Mouse (Mus musculus) heart, embryonic 13.5 days (tissue): ENCODE measurements at regions not wholly inside any gene's neighbourhood (a gene's known extent, or its start where the extent isn't known, plus 50 kb on each side); places are given as distances from the start of the nearest gene placed in this dataset.

Experiments
- ATAC-seq: fragments of 200-750 bp; cut with Nextera tagmentation; 2 replicates; pipeline ENCODE4 v1.8.0; 2017; ENCODE audit warnings: moderate TSS enrichment; ENCODE audit not compliant: insufficient number of reproducible peaks, low FRiP score, low TSS enrichment; ENCODE audit errors: extremely low read depth
- H3K27ac ChIP-seq: fragments of 300-500 bp; sonication (generic); replicated peaks from 2 replicates; pipeline ENCODE4 v1.5.1; 2015; ENCODE audit warnings: moderate library complexity, mild to moderate bottlenecking, inconsistent platforms
- H3K27me3 ChIP-seq: fragments of 300-500 bp; sonication (generic); replicated peaks from 2 replicates; pipeline ENCODE4 v1.6.1; 2015; ENCODE audit warnings: mild to moderate bottlenecking, inconsistent platforms
- H3K36me3 ChIP-seq: fragments of 300-500 bp; sonication (generic); 2 replicates; pipeline ENCODE4 v1.6.1; 2015; ENCODE audit warnings: mild to moderate bottlenecking, inconsistent platforms
- H3K4me1 ChIP-seq: fragments of 300-500 bp; sonication (generic); 2 replicates; pipeline ENCODE4 v1.6.1; 2015; ENCODE audit warnings: inconsistent platforms
- H3K4me2 ChIP-seq: fragments of 300-500 bp; sonication (generic); 2 replicates; pipeline ENCODE4 v1.6.1; 2015; ENCODE audit warnings: inconsistent platforms, mild to moderate bottlenecking, moderate library complexity
- H3K4me3 ChIP-seq: fragments of 300-500 bp; sonication (generic); 2 replicates; pipeline ENCODE4 v1.5.1; 2015; ENCODE audit warnings: moderate library complexity, mild to moderate bottlenecking, inconsistent platforms
- H3K9ac ChIP-seq: fragments of 300-500 bp; sonication (generic); 2 replicates; pipeline ENCODE4 v1.6.1; 2015; ENCODE audit warnings: inconsistent platforms, mild to moderate bottlenecking, moderate library complexity
- H3K9me3 ChIP-seq: fragments of 300-500 bp; sonication (generic); 2 replicates; pipeline ENCODE4 v1.6.1; 2016; ENCODE audit warnings: inconsistent platforms
- WGBS: fragments of 180-500 bp; shearing (Covaris S2); methylation state at CpG from one replicate; pipeline ENCODE4 v1.1.7; 2015; ENCODE audit warnings: mixed read lengths; 5-methylcytosine and 5-hydroxymethylcytosine counted together

DNA sequence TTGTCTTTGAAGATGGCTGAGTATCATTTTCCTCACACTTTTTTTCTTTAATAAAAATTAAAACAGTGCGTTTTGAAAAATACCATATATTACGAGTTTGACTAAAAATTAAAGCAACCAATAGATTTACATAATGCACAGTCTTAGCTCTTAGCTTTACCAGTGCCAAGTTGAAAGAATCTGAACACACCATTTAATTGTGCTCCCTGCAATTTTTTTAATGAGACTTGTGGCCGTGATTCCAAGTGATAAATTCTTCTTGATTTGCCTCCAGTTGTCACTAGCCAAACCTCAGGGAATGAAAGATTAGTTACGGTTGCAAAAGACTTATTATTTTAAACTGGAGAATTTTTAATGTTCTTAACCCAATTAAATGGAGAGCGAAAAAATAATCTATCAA lies 127.5 kb upstream of the Rnf219 start:
- no peaks in the 10 kb centered on the region for H3K27me3 ChIP-seq
- H3K4me3 ChIP-seq: no peak overlapping the region
- 81% methylated on average over 5 of the region's 5 CpGs for WGBS
- H3K4me2 ChIP-seq: no peak overlapping the region
- no peak for ATAC-seq
- no peak overlapping the region for H3K9ac ChIP-seq
- no peaks in the 10 kb centered on the region for H3K9me3 ChIP-seq
- H3K27ac ChIP-seq: no peak overlapping the region
- no peaks in the 10 kb centered on the region for H3K4me1 ChIP-seq
- no peaks in the 10 kb centered on the region for H3K36me3 ChIP-seq

DNA sequence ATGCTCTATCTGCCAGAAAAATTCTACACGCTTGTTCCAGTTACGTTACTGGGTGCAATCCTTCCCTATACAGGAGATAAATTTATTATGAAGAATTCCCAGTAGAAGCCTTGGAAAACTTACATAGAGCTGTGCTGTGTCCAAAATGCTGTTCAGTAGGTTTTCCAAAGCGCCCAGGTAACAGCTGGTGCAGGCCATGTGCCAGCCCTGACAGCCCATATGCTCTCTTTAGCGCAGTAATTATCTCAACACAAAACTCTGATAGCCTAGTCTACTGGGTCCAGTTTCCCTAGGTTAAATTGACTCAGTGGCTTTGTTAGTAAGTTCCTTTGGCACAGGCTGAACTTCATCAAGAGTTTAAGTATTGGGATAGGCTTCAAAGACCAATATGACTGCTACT lies 122.2 kb upstream of the Rnf219 start:
- H3K9ac ChIP-seq: no peak overlapping the region
- H3K27ac ChIP-seq: no peak overlapping the region
- H3K4me1 ChIP-seq: no peaks in the 10 kb centered on the region
- no peaks in the 10 kb centered on the region for H3K9me3 ChIP-seq
- 82% methylated on average over 4 of the region's 4 CpGs for WGBS
- no peaks in the 10 kb centered on the region for H3K36me3 ChIP-seq
- no peak overlapping the region for H3K4me2 ChIP-seq
- H3K4me3 ChIP-seq: no peak overlapping the region
- H3K27me3 ChIP-seq: no peaks in the 10 kb centered on the region
- no peak for ATAC-seq

DNA sequence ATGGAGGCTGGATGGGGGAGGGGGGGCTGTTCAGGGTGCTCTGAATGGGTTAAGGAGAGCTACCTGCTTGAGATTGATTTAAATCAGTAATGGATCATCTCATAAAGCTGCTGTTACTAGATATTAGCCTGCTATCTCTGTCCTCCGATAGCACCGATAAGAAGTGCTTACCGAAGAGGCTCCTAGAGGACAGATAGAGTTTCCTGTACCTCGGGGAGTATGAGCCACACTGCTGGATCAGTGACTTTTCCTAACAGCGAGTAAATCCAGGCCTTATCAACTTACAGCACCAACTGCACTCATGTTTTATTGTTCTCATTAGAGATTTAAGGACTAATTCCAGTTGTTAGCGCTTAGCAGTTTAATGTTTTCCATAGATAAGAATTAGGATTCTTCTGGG lies 120.3 kb upstream of the Rnf219 start:
- Histone ChIP-seq H3K27ac (no peak overlapping the region), H3K4me2 (no peak overlapping the region), H3K4me1 (no peaks in the 10 kb centered on the region), H3K36me3 (no peaks in the 10 kb centered on the region), H3K9ac (no peak overlapping the region), H3K27me3 (no peaks in the 10 kb centered on the region), H3K4me3 (no peak overlapping the region), H3K9me3 (no peaks in the 10 kb centered on the region)
- WGBS: 33% methylated on average over 6 of the region's 6 CpGs
- no peak for ATAC-seq

DNA sequence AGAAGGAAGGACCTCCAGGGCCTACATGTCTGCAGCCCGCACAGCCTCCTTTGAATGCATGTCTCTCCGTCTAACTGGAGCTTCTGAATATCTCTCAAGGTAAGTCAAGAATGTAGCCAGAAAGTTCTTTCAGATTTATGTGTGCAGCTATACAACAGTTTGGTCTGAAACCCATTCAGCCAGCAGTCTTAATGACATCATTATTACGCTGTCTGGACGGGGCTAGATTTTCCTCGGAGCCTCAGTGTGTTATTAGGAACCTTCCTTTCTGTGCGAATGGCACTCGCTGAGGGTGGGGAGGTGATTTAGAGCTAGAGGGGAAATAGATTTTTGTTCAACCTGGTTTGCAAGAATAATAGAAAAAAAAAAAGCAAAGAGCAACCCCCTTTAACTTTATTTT lies 116.9 kb upstream of the Rnf219 start:
- no peak overlapping the region for H3K4me3 ChIP-seq
- no peaks in the 10 kb centered on the region for H3K27me3 ChIP-seq
- no peak overlapping the region for H3K9ac ChIP-seq
- no peaks in the 10 kb centered on the region for H3K36me3 ChIP-seq
- no peak overlapping the region for H3K4me2 ChIP-seq
- 75% methylated on average over 7 of the region's 7 CpGs for WGBS
- H3K27ac ChIP-seq: no peak overlapping the region
- H3K9me3 ChIP-seq: no peaks in the 10 kb centered on the region
- no peaks in the 10 kb centered on the region for H3K4me1 ChIP-seq
- ATAC-seq: no peak

DNA sequence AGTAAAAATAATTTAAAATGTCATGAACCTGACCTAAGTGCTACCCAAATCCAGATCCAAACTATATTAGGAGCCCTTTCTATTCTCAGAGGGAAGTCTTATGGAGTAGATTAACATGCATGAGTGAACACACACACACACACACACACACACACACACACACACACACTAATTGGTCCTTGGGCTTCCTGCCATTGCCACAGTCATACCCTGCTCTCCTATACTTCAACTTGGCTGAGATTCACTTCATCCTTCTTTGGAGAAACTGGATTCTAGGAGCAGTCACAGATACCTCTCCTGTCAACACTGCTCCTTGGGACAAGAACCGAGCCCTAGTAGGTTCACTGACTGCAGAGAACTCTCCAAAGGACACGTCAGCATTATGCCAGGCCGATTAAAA lies 89.0 kb upstream of the Rnf219 start:
- WGBS: 68% methylated on average over 3 of the region's 3 CpGs
- Histone ChIP-seq H3K4me1 (no peaks in the 10 kb centered on the region), H3K27ac (no peak overlapping the region), H3K4me3 (no peak overlapping the region), H3K27me3 (no peaks in the 10 kb centered on the region), H3K36me3 (no peaks in the 10 kb centered on the region), H3K9ac (no peak overlapping the region), H3K4me2 (no peak overlapping the region), H3K9me3 (0 out of 2 replicates have a peak, but pooled peaks cover 6% of the 10 kb centered on the region)
- no peak for ATAC-seq

DNA sequence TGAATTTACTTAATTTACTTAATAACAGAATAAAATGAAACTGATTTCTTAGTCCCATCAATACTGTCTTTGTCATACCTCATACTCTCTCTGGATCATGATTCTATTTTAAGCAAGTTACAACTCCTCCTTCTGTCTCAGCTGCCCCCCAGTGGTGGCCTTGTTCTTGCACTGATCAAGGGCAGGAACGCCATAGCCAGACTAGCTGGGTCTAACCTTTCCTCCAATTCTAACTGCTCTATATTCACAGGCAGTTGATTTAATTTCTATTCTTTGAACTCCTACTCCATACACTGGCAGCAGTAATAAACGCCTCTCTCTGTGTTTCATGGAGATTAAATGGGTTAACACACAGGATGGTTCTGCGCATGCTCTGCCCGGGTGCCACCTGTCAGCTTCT lies 87.9 kb upstream of the Rnf219 start:
- H3K4me1 ChIP-seq: no peaks in the 10 kb centered on the region
- no peaks in the 10 kb centered on the region for H3K27me3 ChIP-seq

DNA sequence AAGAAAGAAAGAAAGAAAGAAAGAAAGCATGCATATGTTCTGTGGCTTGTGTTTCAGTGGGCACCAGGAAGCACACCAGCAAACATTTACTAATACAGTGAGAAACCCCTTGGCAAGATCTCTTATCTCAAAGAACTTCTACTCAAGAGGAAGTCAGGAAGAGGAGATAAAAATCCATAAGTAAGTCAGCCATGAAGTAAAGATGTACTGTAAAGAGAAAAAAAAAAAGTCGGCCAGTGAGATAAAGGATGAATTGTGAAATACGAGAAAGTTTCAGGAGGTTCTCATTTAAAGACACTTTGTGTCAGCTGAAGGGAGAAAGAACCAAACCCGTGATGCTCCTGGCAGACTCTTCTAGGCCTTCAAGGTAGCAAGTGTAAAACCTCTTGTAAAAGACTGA lies 72.4 kb upstream of the Rnf219 start:
- H3K9me3 ChIP-seq: no peaks in the 10 kb centered on the region
- no peak overlapping the region for H3K9ac ChIP-seq
- H3K27me3 ChIP-seq: no peaks in the 10 kb centered on the region
- H3K4me2 ChIP-seq: no peak overlapping the region
- no peak for ATAC-seq
- no peak overlapping the region for H3K27ac ChIP-seq
- no peak overlapping the region for H3K4me3 ChIP-seq
- no peaks in the 10 kb centered on the region for H3K36me3 ChIP-seq
- no peaks in the 10 kb centered on the region for H3K4me1 ChIP-seq
- WGBS: 68% methylated on average over 3 of the region's 3 CpGs

More for the DNA sequence above, 87.9 kb upstream of the Rnf219 start:
- WGBS: 65% methylated on average over 4 of the region's 4 CpGs
- Histone ChIP-seq H3K9ac (no peak overlapping the region), H3K27ac (no peak overlapping the region), H3K36me3 (no peaks in the 10 kb centered on the region), H3K4me2 (no peak overlapping the region), H3K9me3 (0 out of 2 replicates have a peak, but pooled peaks cover 5% of the 10 kb centered on the region), H3K4me3 (no peak overlapping the region)
- ATAC-seq: no peak
